Mouse (Mus musculus) ES-E14 (cell line): ENCODE measurements around the gene Dennd2c.

Experiments used
- CHD2 ChIP-seq: IDR thresholded peaks from 2 replicates; pipeline ENCODE4 v1.6.1; 2014; ENCODE audit warnings: mild to moderate bottlenecking, low read depth, low read length, inconsistent platforms
- HCFC1 ChIP-seq: IDR thresholded peaks from 2 replicates; pipeline ENCODE4 v1.6.1; 2012; ENCODE audit warnings: low read length, inconsistent platforms, borderline replicate concordance; ENCODE audit not compliant: insufficient read depth
- MAFK ChIP-seq: IDR thresholded peaks from 2 replicates; pipeline ENCODE4 v1.6.1; 2014; ENCODE audit warnings: mild to moderate bottlenecking, low read depth, low read length, inconsistent platforms; ENCODE audit not compliant: insufficient read depth
- ZNF384 ChIP-seq: IDR thresholded peaks from 2 replicates; pipeline ENCODE4 v1.6.1; 2012; ENCODE audit warnings: low read depth, low read length, inconsistent platforms

GRCm38 (mm10) chr3:103130236-103130751 lies 27.9 kb downstream of the Dennd2c start:
- no peak for TF ChIP-seq ZNF384
- no peak for TF ChIP-seq MAFK
- no peak for TF ChIP-seq HCFC1
- TF ChIP-seq CHD2: no peak
